Mouse (Mus musculus): Measurements from ENCODE around the gene Tex261.

Tex261 gene

DNA sequence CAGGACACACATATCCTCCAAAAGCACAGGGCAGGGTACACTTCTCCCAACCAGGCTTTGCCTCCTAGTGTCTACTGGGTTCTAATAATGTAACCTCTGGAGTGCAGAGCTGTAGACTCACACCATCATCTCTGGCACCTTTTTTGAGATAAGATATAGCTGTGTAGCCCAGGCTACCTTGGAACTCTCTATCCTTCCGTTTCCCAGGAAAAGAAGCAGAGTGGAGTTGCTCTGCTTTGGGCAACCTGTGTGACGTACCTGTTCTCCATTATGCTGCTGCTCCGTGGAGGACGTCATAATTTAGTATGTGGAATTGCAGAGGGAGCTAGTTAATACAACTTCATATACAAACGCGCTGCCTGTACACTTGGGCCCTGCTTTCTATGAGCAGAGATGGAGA is 13.3 kb downstream of the Tex261 start, which contains the start of gene Ankrd53:
Ankrd53 (plus strand) TSS at position 301 of the 400 bp plus-strand sequence.
- no peak for DNase-seq (ENCODE audit: low read depth, low spot score)

DNA sequence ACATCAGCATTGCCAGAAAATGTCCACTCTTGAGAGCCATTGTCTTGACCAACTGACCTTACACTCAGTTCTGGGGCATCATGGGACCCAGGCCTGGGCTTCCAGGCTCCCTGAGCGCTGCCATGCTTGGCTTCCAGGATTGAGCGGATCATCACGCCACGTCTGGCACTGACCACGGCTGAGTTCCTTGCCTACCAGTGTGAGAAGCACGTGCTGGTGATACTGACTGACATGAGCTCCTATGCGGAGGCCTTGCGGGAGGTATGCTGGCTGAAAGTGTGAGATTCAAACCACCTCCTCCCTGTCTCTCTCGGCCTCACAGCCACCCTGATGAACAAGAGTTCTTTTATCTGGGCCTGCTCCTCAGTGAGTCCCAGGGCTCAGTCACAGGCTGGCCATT is 19.6 kb downstream of the Tex261 start:
- no peak for DNase-seq (ENCODE audit: low read depth, low spot score)

DNA sequence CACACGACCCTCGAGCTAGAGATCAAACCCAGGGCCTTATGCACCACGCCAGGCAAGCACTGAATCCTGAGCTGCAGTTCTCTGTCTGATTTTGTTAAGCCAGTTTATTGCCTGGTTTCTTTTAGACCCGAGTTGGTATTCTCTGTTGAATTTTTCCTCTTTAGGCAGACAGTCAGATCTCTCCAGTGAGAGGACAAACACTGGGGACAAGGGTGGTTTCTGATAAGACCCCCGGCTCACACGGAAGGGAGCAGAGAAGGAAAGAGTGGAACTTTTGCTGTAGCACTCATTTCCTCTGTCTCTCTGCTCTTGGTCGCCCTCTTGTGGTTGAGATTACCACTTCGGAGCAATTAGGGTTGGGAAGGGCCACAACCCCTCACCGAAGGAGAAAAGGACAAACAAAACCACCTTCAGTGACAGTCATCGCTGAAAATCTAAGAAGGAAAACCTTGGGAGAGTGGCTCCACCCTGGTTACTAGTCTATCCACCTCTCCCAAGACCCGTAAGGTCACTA is 25.4 kb downstream of the Tex261 start:
- peak; percentile 47 for DNase-seq (ENCODE audit: low read depth, low spot score)

DNA sequence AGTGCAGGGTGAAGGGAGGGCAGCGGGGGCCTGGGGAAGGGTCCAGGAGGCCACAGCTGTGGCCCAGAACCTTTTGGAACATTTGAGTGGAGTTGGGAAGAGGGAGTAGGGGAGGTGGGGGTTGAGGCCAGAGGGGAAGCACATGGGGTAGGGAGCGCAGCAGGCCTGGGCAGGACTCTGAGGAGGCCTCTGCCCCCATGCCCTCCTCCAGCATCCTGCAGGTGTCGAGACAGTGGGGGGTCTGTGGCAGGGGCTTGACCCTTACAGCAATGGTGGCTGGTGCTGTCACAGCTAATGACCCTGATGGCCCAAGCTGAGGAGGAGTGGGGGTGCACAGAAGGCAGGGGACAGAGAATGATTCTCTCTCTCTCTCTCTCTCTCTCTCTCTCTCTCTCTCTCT is 26.3 kb downstream of the Tex261 start:
- DNase-seq (ENCODE audit: low read depth, low spot score), result no peak

DNA sequence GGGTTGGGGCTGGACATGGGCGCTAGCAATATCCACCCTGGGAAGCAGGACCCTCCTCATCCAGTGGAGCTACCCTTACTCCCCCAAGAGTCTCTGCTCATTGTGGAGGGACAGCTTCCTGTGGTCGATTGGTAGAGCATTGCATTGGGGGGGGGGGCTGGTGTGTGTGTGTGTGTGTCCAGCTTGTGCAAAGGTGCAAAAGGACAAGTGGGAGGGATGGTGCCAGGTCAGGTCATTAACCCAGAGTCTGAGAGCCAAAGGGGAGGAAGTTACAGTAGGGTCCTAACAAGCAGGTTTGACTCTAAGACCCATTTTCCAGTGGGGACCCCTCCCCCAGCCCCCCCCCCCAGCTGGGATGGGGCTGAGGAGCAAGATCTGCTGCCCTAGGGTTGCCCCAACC is 30.1 kb downstream of the Tex261 start:
- DNase-seq (ENCODE audit: low read depth, low spot score), result no peak

DNA sequence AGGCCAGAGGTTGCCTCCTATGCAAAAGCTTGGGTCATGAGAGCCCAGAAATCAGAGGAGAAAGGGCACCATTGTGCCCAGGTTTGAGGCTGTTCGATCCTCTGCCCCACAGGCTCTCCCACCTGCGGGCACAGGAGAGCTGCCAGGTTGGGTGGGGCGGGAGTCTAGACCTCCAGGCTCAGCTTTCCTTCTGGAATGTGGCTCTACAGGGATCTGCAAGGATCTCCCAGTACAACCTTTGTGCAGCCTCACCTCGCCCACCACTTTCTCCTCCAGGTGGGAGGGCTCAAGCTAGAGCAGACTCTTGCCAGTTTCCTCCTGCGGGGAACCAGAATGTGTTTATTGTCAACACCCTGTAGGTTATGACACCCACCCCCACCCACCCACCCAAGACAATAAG is 31.1 kb downstream of the Tex261 start:
- DNase-seq (ENCODE audit: low read depth, low spot score), result no peak

DNA sequence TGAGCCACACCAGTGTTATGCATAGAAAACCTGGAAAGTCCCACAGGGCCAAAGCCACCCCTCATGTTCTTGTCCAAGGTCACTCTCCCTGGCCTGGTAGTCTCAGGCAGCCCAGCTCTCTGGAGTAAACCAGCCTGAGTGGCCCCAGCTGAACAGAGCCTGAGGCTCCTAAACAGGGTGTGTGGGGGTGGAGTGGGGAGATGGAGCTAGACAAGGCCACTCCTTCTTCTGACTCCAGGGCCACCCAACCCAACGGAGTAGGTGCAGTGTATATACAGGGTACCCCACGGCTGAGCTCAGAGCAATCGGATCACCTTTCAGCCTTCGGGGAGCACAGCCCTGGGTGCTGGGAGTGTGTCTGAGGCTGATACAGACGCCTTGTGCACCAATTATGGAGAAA is 31.5 kb downstream of the Tex261 start:
- no peak for DNase-seq (ENCODE audit: low read depth, low spot score)

DNA sequence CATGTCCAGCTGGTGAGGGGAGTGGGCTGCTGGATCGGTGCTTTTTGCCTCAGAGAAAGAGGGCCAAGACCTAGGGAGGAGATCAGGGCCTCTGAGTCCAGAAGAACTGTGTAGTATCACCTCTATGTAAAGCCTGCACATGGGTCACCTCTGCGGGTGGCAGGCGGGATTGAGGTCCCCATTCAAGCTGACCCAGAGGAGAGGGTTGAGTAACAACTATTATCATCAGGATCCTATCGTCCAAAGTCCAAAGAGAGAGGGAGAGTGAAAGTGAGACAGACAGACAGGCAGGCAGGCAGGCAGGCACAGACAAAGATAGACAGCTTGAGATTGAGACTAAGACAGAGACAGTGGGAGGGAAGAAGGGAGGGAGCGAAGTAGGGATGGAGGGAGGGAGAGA is 32.4 kb downstream of the Tex261 start:
- no peak for DNase-seq (ENCODE audit: low read depth, low spot score)

DNA sequence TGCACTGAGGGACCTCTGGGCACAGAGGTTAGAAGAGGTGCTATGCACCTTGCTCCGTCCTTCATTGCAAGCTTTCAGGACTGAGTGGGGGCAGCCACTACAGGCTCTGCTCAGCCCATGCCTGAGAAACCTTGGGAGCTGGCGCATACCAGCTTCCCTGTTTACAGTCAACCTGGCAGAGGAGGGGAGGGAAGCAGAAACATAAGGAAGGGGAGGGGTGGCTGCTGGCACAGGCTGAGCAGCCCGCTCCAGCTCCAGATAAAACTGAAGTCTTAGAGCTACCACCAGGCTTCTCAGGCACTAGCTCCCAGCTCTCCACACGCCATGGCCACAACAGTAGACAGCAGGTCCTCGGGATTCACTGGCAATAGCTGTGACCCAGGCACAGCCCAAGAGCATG is 32.9 kb downstream of the Tex261 start, which contains the start of gene Atp6v1b1:
Atp6v1b1 (plus strand) TSS at position 230 of the 400 bp plus-strand sequence.
- no peak for DNase-seq (ENCODE audit: low read depth, low spot score)

DNA sequence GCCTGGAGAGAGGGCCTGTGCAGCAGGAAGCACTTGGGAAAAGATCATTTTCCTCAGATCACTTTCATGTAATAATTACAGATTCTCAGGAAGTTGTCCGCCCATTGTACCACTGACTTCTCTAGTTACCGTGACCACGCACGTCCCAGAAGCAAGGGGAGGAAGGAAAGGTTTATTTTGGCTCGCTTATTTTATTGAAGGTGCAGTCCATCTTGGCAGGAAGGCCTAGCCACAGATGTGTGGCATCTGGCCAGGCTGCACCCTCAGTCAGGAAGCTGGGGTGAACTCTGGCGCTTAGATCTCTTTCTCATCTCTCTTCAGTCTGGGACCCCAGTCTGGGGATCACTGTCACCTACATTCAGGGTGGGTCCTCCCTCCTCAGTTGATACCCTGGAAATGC is 37.0 kb downstream of the Tex261 start:
- no peak for DNase-seq (ENCODE audit: low read depth, low spot score)

DNA sequence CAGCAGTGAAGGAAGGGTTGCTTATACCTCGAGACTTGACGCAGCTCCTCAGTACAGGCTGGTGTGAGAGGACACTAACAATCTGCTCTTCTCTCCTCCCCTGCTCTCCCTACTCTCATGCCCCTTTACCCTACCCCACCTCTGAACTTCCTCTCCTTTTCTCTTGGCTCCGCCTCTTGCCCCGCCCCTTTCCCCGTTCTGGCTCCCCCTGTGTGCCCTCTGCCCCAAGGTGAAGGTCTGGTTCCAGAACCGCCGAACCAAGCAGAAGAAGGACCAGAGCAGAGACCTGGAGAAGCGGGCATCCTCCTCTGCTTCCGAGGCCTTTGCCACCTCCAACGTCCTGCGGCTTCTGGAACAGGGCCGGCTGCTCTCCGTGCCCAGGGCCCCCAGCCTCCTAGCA is 38.3 kb downstream of the Tex261 start:
- no peak for DNase-seq (ENCODE audit: low read depth, low spot score)

DNA sequence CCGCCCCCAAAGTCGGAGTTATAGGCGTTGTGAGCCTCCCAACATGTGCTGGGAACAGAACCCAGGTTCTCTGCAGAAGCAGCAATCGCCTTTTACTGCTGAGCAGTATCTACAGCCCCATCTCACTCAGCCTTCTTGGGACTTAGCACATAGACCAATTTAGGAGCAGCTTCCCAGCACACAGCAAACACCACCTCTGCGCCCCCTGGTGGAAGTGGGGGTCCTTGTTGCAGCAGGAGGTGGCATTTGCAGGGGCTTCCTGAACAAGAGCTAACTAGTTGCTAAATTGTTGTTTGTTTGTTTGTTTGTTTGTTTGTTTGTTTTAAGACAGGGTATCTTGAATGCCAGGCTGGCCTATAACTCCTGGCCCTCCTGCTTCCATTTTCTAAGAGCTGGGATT is 44.5 kb downstream of the Tex261 start:
- DNase-seq (ENCODE audit: low read depth, low spot score), result peak; percentile 59

DNA sequence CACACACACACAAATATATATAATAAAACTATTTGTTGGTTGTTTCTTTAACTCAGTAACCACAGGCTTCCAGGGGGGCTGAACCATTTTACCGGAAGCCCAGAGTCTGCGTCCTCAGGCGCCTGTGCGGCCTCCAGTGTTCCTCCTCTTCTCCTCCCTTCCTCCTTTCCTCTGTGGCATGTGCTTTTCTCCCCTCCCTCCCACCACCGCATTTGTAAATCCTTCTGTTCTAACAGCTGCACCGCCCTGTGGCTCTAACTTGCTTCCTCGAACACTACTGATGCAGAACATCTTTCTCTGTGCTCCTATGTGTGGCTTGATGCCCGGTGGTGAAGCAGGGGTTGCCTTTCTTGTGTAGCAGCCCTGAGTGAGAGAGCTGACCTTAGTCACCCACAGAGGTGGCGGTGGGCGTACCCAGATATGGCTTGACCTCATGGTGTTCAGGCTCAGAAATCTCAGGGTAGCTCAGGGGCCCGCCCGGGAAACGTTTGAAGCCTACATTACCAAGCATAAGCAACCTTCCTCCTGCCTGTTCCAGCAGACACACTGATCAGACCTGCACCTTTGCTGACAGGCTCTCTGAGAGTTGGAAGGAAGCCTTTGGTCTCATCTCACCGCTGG is 46.2 kb downstream of the Tex261 start:
- peak; percentile 25 for DNase-seq (ENCODE audit: low read depth, low spot score)

DNA sequence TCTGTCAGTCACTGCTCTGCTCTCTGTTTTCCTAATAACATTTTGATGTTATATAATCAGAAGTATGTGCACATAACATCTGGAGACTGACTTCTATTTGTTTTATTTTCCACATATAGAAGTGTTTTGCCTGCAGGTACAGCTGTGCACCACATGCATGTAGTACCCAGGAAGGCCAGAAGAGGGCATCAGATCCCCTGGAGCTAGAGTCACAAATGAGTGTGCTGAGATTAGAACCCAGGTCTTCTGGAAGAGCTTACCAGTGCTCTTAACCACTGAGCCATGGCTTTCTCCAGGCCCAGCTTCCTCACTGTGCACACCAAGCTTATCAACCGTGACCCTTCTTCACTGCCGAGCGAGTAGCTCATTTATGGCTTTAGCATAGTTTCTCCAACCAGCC is 47.1 kb downstream of the Tex261 start:
- DNase-seq (ENCODE audit: low read depth, low spot score), result peak; percentile 11

DNA sequence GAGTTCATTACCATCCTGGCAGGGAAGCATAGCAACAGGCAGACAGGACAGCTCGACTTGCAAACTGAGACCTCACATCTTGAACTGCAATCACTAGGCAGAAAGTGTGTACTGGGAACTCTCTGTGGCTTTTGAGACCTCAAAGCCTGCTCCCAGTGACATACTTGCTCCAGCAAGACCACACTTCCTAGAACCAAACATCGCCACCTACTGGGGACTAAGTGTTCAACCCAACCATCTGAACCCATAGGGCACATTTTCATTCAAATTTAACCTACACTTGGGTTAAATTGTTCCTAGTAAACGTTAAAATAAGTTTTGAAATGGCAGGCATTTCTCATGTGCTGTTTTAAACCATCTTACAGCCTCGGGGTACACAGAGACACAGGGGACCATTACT is 48.4 kb downstream of the Tex261 start:
- DNase-seq (ENCODE audit: low read depth, low spot score), result no peak

DNA sequence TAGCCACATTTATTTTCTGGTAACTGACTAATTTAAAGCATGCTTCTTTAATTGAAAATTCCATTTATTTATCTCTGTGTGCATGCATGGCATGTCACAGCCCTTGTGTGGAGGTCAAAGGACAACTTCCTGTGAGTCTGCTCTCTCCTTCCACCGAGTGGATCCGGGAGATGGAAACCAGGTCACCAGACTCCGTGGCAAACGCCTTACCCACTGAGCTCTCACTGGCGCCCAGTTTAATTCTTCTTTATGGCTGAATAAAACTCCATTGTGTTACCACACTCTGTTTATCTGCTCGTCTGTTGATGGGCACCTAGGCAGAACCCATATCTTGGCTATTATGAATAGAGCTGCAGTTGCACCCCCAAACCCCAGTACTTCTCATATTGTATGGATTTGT is 53.1 kb downstream of the Tex261 start:
- no peak for DNase-seq (ENCODE audit: low read depth, low spot score)
